Mouse (Mus musculus): ENCODE data around the gene Ccnt2.

- TF ChIP-seq POLR2A (IDR thresholded peaks at IDR 0.05; ENCODE audit: borderline replicate concordance, low read depth, low read length) (no peak), CTCF (IDR thresholded peaks at IDR 0.05; ENCODE audit: low read depth, low read length) (no peak)
Observed at GRCm38 (mm10) chr1:127732841-127733240, 41.1 kb upstream of the Ccnt2 start.

Data from bone marrow macrophage, adult 2 months (primary cell).